Mouse (Mus musculus): Measurements from ENCODE around the gene Otud6a. TPM values are rescaled to one million over a fixed set of nuclear protein-coding genes. Genes with fewer than 3 reads are reported as not detected.

Gene Otud6a
- not detected for polyA plus RNA-seq (2014; fragmentation: Illumina TruSeq; extraction: RNeasy Lipid Tissue Mini Kit (QIAGEN cat#74804); ENCODE audit: low read depth, low replicate concordance)

GRCm38 (mm10) chrX:100428693-100429092 lies at the start of gene Otud6a:
Gene Otud6a (plus strand): TSS chrX:100429013.

GRCm38 (mm10) chrX:100442617-100443016 lies 13.8 kb downstream of the Otud6a start, which contains the start of gene Awat2:
Gene Awat2 (minus strand): TSS chrX:100442717.

Other genes starting within 250 kb of the Otud6a start
- 0.58 TPM for gene Awat2, start 13.7 kb downstream of the Otud6a start, polyA plus RNA-seq (2014; fragmentation: Illumina TruSeq; extraction: RNeasy Lipid Tissue Mini Kit (QIAGEN cat#74804); ENCODE audit: low read depth, low replicate concordance)
- gene Igbp1, start 65.3 kb downstream of the Otud6a start, polyA plus RNA-seq (2014; fragmentation: Illumina TruSeq; extraction: RNeasy Lipid Tissue Mini Kit (QIAGEN cat#74804); ENCODE audit: low read depth, low replicate concordance), result 59.4 TPM
- gene Dgat2l6, start 95.8 kb downstream of the Otud6a start, polyA plus RNA-seq (2014; fragmentation: Illumina TruSeq; extraction: RNeasy Lipid Tissue Mini Kit (QIAGEN cat#74804); ENCODE audit: low read depth, low replicate concordance), result not detected
- gene Awat1, start 143.2 kb downstream of the Otud6a start, polyA plus RNA-seq (2014; fragmentation: Illumina TruSeq; extraction: RNeasy Lipid Tissue Mini Kit (QIAGEN cat#74804); ENCODE audit: low read depth, low replicate concordance), result not detected
- 7.3 TPM for gene P2ry4, start 165.9 kb downstream of the Otud6a start, polyA plus RNA-seq (2014; fragmentation: Illumina TruSeq; extraction: RNeasy Lipid Tissue Mini Kit (QIAGEN cat#74804); ENCODE audit: low read depth, low replicate concordance)
- gene Arr3, start 176.5 kb downstream of the Otud6a start, polyA plus RNA-seq (2014; fragmentation: Illumina TruSeq; extraction: RNeasy Lipid Tissue Mini Kit (QIAGEN cat#74804); ENCODE audit: low read depth, low replicate concordance), result not detected
- 0.11 TPM for gene Kif4, start 196.7 kb downstream of the Otud6a start, polyA plus RNA-seq (2014; fragmentation: Illumina TruSeq; extraction: RNeasy Lipid Tissue Mini Kit (QIAGEN cat#74804); ENCODE audit: low read depth, low replicate concordance)
- gene Pdzd11, start 197.6 kb downstream of the Otud6a start, polyA plus RNA-seq (2014; fragmentation: Illumina TruSeq; extraction: RNeasy Lipid Tissue Mini Kit (QIAGEN cat#74804); ENCODE audit: low read depth, low replicate concordance), result 36.3 TPM